Mouse (Mus musculus) adrenal gland, postnatal 10 days (tissue): ENCODE results near the gene Rnf207. TPM values are rescaled to one million over a fixed set of nuclear protein-coding genes. Genes with fewer than 3 reads are reported as not detected.

Experiments used
- DNase-seq: peaks from one replicate; pipeline ENCODE4 v3.0.0; 2021; ENCODE audit warnings: mixed read lengths
- total RNA-seq, 2 experiments: library from RNA; stranded (reverse); gene quantifications; 2 replicates each; pipeline ENCODE4 v1.2.3; 2021

Rnf207 gene
- total RNA-seq, 2 experiments from 2014 or later = 0.70 TPM; not detected in 1

DNA sequence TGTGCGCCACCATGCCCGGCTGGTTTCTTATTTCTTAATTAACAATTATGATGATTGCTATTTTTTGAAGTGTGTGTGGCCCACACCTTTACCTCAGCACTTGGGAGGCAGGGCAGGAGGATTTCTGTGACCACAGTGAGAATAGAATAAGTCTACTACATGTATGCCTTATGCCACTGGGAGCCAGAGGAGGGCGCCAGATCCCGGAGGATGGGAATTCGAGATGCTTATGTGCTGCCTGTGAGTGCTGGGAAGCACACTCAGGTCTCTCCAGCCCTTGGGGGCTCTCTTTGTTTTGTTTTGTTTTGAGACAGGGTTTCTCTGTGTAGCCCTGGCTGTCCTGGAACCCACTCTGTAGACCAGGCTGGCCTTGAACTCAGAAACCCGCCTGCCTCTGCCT, 9.9 kb upstream of the Rnf207 start:
- peak; percentile 61 for DNase-seq

DNA sequence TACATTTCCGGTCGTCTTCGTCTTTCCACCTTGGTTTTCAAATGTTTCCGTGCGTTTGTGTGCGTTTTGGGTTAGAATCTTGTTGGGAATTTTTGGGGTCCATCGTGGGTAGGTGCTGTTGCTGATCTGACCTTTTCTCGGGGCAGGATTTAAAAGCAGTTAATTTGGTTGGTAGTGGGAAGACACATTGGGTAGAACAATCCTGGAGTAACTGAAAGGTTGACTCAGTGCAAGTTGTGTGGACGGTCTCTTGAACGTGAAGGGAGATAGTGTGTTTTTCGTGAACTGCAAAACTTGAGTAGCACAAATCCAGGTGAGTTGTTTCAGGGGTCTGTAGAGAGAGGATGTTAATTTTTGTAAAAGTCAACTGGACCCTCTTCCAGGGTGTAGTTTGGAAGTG, 7.8 kb upstream of the Rnf207 start:
- DNase-seq = no peak

DNA sequence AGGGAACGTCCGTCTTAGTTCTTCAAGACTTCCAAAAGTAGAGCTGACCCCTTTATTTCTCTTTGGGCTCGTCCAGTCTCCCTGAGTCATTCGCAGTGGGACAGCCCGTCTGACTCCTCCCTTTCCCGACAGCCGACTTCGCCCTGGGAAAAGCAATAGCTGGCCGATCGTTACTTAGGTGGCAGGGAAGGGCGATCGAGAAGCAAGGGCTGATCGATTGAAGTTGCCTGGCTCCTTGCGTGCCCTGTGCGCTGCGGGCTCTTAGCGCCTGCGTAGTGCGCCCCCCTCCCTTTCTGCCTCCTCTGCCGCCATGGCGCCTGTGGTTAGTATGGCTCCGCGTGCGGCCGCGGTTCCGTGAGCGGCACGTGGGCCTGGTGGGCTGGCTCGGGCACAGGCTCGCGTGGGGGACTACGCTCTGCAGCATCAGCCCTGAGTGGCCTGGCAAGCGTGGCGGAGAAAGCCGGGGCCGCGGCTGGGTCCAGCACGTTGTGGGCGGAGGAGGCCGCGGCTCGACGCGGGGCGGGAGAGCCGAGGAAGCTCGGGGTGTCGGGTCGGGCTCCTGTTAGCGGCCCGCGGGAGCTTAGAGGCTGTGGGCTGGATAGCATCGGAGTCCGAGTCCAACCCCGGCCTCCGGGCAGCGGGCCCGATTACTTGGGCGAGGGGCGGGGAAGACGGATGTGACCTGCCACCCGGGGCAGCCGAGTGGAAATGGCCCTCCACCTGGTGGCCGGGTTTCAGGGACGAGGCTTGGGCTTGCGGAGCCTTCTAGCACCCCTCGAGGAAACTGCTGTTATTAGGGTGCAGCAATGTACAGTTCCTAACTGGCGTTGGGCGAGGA, 7.0 kb upstream of the Rnf207 start, which contains the start of gene Rpl22:
TSS of gene Rpl22 (plus strand) at position 169 of the 838 bp plus-strand sequence.
- peak; percentile 92 for DNase-seq

DNA sequence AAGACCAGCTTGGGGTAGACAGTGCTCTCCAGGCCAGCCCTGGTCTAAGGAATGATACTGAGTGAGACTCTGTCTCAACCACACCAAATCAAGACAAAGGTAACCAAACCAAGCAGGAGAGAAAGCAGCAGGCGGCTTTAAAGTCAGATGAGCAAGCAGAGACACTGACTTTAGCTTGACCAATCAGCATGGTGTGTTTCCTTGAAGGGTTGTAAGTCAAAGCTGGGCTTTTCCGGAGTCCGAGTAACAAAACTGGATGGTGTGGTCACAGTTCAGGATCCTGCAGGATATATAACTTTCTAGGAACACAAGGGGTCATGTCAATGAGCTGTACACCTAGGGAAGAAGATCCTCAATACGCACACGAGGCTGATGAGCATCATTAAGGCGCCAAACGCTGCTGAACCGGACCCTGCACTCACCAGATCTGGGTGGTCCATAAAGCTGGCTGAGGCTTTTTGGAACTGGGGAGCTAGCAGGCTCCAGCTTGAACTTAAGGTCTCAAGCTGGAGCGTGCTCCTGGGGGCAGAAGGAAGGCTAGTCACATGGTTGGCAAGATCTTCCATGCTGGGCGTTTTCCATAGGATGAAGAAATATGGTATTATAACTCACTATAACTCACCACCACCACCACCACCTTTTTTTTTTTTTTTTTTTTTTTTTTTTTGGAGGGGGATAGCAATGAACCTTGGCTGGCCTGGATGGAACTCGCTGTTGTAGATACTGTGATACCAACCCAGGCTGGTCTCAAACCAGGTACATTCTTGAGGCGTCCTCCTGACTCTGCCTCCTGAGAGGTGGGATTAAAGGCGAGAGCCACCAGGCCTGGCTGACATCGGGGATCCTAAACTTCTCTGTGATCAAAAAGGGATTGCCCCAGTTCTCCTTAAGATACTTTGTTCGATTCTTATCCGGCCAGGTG, 6.1 kb upstream of the Rnf207 start:
- DNase-seq = no peak

DNA sequence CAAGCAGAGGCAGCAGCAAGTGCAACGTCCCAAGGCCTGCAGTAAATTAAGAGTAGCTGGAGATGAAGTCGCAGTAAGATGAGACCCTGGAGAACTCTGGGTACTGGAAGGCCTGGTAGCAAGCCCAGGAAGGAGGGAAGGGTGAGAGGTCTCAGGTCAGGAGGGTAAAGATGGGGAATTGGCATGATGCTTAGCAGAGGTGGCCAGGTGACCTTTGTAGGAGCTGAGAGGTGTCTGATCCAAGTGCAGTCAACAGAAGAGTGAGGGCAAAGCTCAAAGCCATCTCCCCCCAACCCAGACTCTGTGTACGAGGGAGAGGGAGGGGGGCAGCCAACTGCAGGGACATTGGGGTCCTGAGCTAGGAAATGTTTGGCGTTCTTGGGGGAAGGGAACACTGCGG, 2.7 kb upstream of the Rnf207 start:
- DNase-seq = no peak

DNA sequence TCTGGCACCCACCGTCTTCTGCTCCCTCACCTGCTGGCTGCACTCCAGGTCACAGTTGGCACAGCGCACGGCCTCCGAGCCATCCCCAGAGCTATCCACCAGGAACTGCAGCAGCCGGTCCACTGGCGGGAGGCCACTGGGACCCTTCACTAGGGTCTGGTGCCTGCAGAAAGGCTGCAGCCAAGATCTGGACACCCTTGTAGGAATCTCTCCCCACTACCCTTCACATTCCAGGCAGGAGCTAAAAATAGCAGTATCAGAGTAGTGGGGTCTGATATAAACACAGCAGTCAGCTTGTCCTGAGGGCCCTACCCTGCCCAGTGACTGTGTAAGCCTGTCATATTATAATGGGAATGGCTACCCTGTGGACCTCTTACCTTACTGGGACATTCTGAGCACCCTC, 1.2 kb downstream of the Rnf207 start:
- no peak for DNase-seq

DNA sequence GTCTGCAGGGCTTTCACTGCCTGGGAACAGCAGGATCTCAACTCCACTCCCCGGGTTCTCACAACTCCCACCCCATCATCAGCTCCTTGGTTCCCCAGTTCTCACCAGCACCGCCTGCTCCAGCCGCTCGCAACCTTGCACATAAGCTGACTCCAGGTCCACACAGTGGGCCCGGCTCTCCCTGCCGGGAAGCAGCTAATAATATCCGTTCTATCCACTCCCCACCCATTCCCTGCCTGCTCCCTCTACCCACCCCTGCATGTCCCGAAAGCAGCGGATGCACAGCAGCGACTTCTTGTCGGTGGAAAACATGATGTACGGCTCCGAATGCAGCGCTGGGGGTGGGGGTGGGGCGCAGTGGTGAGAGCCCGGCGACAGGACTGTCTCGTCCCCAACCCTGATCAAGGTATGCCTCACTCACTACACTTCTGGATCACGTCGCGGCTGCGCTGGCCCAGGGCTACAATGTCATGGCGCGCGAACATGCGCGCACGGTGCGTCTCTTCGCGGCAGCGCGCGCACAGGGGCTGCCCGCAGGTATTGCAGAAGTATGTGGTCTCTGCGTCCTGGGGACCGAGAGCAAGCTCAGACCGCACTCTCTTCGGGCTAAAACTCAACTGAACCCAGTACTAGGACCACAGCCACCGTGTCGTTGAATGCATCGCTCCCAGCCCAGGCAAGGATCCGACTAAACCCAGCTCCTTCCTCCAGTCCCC, 3.1 kb downstream of the Rnf207 start:
- no peak for DNase-seq

DNA sequence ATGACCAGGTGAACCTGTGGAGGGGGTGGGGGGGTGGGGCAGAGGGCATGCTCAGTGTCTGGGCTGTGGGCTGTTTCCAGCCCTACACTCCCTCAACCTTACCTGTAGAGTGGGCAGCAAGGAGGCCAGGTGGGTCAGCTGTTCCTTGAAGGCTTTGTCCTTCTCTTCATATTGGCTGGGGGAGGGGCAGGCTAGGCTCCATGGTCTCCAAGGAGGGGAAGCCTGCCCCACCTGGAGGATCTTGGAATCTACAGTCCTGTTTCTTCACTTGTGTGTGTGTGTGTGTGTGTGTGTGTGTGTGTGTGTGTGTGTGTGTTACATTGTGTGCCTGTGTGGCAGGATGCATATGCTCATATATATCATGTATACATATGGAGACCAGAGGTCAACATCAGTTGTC, 4.9 kb downstream of the Rnf207 start:
- DNase-seq = no peak

DNA sequence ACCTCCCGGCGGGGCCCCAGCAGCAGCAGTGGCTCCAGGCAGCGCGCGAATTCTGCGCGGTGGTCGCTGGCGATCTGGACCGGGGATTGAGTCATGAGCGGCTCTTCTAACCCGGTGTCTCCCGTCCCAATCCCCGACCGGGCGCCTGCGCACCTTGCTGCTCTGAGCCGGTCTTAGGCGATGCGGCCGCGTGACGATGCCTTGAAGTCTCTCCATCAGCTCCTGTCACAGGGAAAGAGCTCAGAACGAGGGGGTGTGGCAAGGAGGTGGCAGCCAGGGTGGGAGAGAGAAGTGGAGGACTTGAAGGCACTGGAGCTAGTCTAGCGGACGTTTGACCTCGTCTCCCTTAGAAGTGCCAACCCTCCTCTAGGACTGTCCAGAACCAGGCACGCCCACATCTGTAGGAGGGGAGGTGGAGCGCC, 5.6 kb downstream of the Rnf207 start:
- DNase-seq = peak; percentile 33

DNA sequence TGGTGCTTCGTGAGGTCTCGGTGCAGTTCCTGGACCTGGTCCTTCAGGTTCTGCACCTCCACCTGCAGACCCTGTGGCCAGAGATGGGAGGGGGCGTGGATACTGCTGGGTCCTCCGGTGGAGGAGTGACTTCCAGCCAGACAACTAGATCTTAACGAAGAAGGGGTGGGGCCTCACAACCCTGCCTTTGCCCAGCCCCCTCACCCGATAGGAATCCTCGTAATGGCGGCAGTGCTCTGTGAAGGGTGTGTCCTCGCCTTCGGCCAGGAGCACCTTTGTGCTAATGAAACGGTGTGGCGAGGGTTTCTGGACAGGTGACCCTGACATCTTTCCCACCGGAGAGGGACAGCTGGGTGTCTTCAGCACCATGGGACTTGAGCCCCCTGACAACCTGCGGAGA, 6.6 kb downstream of the Rnf207 start:
- no peak for DNase-seq

DNA sequence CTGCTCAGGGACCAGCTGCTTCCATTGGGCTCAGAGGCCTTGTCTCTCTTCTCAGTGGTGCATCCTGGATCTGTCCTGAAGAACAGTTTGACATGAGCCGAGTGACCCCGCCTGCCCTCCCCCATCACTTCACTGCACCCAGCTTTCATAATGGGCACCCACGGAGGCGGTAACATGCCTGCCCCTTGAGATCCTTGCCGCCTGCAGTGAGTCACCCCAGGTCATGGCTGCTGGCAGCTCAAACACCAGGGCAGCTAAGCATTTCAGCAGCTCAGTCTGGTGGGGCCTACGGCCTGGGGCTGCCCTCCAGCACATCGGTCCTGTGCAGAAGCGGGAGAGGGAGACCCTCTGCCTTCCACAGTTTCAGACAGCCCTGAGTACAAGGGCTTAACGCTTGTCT, 11.3 kb downstream of the Rnf207 start:
- peak; percentile 47 for DNase-seq

DNA sequence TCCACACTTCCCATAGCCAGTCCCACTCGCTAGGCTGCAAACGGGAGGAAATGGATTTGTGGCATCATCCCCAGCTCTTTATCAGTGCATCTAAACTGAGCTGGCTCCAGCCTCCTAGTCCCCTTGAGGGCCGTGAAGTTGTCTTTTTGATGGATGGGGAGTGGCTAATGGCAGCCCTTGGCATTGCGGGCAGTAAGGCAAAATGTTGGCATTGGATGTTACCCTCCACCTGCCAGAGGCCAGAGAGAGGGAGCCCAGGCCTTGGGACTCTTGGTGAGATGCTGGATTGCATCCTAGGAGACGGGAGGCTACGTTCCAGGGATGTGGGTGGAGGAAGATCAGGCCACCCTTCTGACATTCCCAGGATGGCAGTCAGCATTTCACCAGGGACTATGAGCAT, 12.8 kb downstream of the Rnf207 start:
- DNase-seq = no peak

DNA sequence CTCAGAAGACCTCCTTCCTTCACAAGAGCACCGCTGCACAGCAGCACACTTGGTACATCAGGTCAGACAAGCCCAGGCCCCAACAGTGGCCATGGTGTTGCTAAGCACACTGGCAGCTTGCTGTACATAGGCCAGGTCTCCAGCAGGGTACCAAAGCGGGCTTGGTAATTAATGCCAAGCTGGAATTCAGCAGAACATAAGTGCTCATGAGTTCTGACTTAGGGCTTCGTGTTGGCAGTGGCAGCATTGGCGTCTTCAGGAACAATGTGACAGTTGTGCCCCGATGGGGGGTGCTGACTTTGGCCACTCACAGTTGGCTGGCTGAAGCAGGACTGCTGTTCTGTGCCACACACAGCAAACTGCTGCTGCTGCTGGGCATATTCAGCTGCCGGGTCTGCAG, 14.1 kb downstream of the Rnf207 start:
- no peak for DNase-seq

DNA sequence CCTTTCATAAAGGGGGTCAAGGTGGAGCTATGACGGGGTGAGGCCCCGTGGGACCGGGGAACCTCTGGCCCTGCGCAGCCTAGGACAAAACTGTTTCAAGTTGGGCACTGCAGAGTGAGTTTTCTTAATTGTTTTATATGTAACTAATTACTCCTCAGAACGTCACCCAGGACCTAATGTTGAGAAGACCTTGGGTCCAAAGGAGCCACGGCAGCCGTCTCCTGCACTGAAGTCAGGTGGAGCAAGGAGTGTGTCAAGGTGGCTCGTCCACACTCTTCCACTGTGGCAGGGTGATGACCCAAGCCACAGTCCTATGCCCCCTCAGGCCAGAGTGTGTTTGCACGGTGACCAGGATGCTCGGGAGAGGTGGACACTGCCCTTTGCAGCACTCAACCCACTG, 15.6 kb downstream of the Rnf207 start:
- no peak for DNase-seq

DNA sequence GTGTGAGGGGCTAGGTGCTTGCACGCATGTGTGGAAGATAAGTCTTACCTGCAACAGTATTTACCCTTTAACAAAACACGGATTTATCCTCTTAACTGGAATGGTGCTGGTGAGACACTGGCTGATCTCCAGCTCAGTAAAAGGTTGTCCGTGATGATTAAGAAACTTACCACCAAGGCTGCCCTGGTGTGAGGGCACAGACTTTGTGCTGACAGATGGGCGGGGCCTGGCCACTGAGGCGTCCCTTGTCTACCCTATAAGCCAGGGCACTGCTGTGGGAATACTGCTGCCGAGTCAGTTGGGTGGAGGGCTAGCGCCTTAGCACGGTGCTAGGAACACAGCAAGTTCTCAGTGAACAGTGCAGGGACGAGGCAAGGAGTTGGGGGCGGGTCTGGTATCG, 16.8 kb downstream of the Rnf207 start:
- DNase-seq = no peak

DNA sequence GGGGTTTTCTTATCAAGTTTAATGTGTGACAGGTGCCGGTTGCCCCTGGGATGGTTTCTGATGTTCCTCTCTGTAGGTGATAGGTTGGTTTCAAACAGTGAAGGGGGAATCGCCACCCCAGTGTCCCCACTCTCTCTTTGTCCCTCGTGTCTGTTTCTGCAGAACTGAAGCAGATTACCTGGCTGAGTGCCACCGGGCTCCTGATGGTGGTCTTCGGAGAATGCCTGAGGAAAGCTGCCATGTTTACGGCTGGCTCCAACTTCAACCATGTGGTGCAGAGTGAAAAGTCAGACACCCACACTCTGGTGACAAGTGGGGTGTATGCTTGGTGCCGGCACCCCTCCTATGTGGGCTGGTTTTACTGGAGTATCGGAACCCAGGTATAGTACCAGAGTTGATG, 18.4 kb downstream of the Rnf207 start:
- DNase-seq = no peak

DNA sequence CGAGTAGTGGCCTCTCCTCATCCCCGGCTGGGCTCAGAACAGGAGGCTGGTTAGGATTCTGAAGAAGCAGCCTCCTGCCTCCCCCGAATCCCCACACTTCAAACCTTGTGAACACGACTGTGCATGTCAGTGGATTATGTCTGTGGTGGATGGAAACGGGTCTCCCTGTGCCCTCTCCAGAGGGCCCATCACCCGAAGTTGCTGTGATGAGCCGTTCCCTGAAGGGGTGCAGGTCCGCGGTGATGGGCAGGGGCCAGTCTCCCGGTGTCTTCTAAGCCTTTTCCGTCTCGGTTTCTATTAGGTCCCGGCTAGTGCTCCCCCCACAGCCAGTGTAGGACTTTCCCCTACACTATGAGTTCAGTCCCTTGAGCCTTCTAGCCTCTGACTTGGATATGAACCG, 20.0 kb downstream of the Rnf207 start:
- no peak for DNase-seq

DNA sequence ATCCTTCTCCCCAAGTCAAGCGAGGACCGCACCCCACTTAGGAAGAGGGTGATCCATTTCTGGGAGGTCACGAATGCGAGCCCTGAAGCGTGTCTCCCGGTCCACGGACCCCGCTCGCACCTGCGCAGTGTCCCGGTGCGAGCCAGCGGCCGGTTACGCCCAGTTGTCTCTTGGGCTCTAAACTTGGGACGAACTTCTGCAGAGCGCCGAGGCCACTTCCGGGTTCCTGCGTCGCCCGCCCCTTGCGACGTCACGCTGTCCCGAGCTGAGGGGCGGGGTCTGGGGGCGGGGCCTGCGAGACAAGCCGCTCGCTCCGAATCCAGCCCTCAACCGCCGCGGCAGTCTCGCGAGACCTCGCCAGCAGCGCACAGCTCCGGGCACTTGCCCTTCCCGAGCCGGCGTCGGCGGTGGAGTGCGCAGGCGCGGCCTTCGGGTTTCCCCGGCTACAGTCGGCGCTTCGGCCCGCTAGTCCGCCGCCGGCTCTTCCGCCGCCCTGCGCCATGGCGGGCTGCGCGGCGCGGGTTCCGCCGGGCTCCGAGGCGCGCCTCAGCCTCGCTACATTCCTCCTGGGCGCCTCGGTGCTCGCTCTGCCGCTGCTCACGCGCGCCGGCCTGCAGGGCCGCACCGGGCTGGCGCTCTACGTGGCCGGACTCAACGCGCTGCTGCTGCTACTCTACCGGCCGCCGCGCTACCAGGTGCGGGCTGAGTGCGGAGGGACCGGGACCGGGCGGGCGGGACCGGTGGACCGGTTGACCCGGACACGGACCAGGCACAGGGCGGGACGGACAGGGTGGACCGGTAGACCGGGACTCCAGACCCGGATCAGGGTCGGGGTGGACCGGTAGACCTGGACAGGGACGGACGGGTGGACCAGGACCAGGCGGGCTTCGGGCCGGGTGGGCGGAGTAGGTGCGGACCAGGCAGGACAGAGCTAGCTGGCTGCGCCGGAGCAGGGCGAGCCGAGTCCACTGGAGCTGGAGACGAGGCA, 21.6 kb downstream of the Rnf207 start, which contains the start of gene Icmt:
TSS of gene Icmt (plus strand) at position 354 of the 988 bp plus-strand sequence.
- DNase-seq = peak; percentile 100

DNA sequence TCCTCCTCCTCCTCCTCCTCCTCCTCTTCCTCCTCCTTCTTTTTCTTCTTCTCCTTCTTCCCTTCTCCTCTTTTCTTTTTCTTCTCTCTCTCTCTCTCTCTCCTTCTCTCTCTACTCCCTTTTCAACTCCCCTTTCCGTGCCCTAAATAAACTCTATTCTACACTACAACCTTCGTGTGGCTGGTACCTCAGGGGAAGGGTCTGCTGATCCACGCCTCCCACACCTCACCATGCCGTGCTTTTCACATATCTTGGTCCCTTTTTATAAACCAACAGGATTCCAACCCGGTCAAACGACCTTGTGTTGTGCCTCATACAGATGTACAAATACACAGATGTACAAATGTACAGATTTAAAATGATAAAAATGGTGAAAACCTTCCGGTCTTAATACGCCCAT, 22.4 kb downstream of the Rnf207 start:
- no peak for DNase-seq

DNA sequence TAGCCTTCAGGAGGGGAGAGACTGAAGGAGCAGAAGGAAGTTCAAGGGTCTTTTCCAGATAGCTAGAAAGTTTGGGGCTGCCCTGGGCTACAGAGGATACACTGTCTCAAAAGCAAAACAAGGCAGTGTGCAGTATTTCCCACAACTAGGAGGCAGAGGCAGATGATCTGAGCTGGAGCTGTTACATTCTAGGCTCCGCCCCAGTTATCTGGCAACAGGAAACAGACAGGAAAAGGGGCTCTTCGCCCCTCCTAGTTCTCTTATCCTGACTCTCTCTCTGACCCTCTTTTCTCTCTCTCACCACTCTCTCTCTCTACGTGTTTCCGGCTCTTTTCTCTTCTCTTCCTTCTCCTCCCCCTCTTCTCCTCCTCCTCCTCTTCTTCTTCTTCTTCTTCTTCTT, 22.9 kb downstream of the Rnf207 start:
- DNase-seq = no peak
